Mouse (Mus musculus) embryonic facial prominence, embryonic 14.5 days (tissue): Measurements from ENCODE around the gene Mst1. TPM values are rescaled to one million over a fixed set of nuclear protein-coding genes. Genes with fewer than 3 reads are reported as not detected.

Experiments
- ATAC-seq: fragments of 200-750 bp; cut with Nextera tagmentation; 2 replicates; pipeline ENCODE4 v1.8.0; 2017; ENCODE audit warnings: low read depth, moderate number of reproducible peaks, moderate TSS enrichment
- DNase-seq: peaks from one replicate; pipeline ENCODE4 v3.0.0-alpha.2; 2015; ENCODE audit warnings: low spot score
- H3K27ac ChIP-seq: fragments of 300-500 bp; sonication (generic); replicated peaks from 2 replicates; pipeline ENCODE4 v1.5.1; 2014; ENCODE audit warnings: low read depth, mild to moderate bottlenecking, low read length, moderate library complexity
- H3K27me3 ChIP-seq: fragments of 300-500 bp; sonication (generic); replicated peaks from 2 replicates; pipeline ENCODE4 v1.6.1; 2014; ENCODE audit warnings: low read length; ENCODE audit not compliant: control insufficient read depth, insufficient read depth
- H3K36me3 ChIP-seq: fragments of 300-500 bp; sonication (generic); 2 replicates; pipeline ENCODE4 v1.6.1; 2014; ENCODE audit warnings: low read length, mixed read lengths; ENCODE audit not compliant: control insufficient read depth, insufficient read depth
- H3K4me1 ChIP-seq: fragments of 300-500 bp; sonication (generic); 2 replicates; pipeline ENCODE4 v1.6.1; 2014; ENCODE audit warnings: antibody characterized with exemption, low read length; ENCODE audit not compliant: control insufficient read depth, insufficient read depth
- H3K4me2 ChIP-seq: fragments of 300-500 bp; sonication (generic); 2 replicates; pipeline ENCODE4 v1.6.1; 2014; ENCODE audit warnings: low read depth, mild to moderate bottlenecking, low read length, moderate library complexity, mixed read lengths
- H3K4me3 ChIP-seq: fragments of 300-500 bp; sonication (generic); 2 replicates; pipeline ENCODE4 v1.5.1; 2014; ENCODE audit warnings: low read depth, mild to moderate bottlenecking, low read length
- H3K9ac ChIP-seq: fragments of 300-500 bp; sonication (generic); 2 replicates; pipeline ENCODE4 v1.6.1; 2014; ENCODE audit warnings: low read depth, mild to moderate bottlenecking, low read length, moderate library complexity, mixed read lengths
- H3K9me3 ChIP-seq: fragments of 300-500 bp; sonication (generic); 2 replicates; pipeline ENCODE4 v1.6.1; 2016; ENCODE audit warnings: low read length; ENCODE audit not compliant: control insufficient read depth
- WGBS: fragments of 180-500 bp; shearing (Covaris S2); extraction: QIAGEN DNeasy Blood & Tissue Kit; methylation state at CpG from one replicate; pipeline ENCODE4 v1.1.7; 2014; 5-methylcytosine and 5-hydroxymethylcytosine counted together
- polyA plus RNA-seq: library from polyadenylated mRNA; unstranded; fragments of >200 nt; fragmentation: Nextera tagmentation; extraction: Ambion mirVana; gene quantifications from 2 replicates; pipeline ENCODE4 v1.2.1, GENCODE M21; 2014

Gene Mst1
- polyA plus RNA-seq, 1 experiment from 2014 or later = 0.89 TPM

- 90% methylated on average over 10 of the region's 10 CpGs for WGBS
- Histone ChIP-seq H3K4me3 (no peak overlapping the region), H3K4me2 (no peak overlapping the region), H3K27ac (no peak overlapping the region), H3K36me3 (no peaks in the 10 kb centered on the region), H3K4me1 (0 out of 2 replicates have a peak, but pooled peaks cover 5% of the 10 kb centered on the region), H3K9me3 (no peaks in the 10 kb centered on the region), H3K27me3 (no peaks in the 10 kb centered on the region), H3K9ac (no peak overlapping the region)
- no peak for ATAC-seq
- no peak for DNase-seq
These were observed 41.1 kb downstream of the Mst1 start for GRCm38 (mm10) chr9:108121170-108121969.

GRCm38 (mm10) chr9:108123916-108124315 is 43.7 kb downstream of the Mst1 start:
- no peak overlapping the region for H3K9ac ChIP-seq
- H3K27me3 ChIP-seq = no peaks in the 10 kb centered on the region
- DNase-seq = no peak
- H3K4me3 ChIP-seq = no peak overlapping the region
- no peak overlapping the region for H3K4me2 ChIP-seq
- no peak overlapping the region for H3K27ac ChIP-seq
- ATAC-seq = no peak
- WGBS = 71% methylated on average over 4 of the region's 4 CpGs
- H3K9me3 ChIP-seq = no peaks in the 10 kb centered on the region
- 0 out of 2 replicates have a peak, but pooled peaks cover 5% of the 10 kb centered on the region for H3K4me1 ChIP-seq
- no peaks in the 10 kb centered on the region for H3K36me3 ChIP-seq

- H3K4me2 ChIP-seq = no peak overlapping the region
- H3K4me3 ChIP-seq = no peak overlapping the region
- H3K36me3 ChIP-seq = no peaks in the 10 kb centered on the region
- no peaks in the 10 kb centered on the region for H3K9me3 ChIP-seq
- H3K9ac ChIP-seq = no peak overlapping the region
- no peak overlapping the region for H3K27ac ChIP-seq
- H3K27me3 ChIP-seq = no peaks in the 10 kb centered on the region
- no peaks in the 10 kb centered on the region for H3K4me1 ChIP-seq
- WGBS = 81% methylated on average over 8 of the region's 8 CpGs
- ATAC-seq (no peak), DNase-seq (no peak)
These were observed 45.5 kb downstream of the Mst1 start for GRCm38 (mm10) chr9:108125731-108126130.

GRCm38 (mm10) chr9:108126436-108127180 is 46.4 kb downstream of the Mst1 start:
- H3K4me2 ChIP-seq = no peak overlapping the region
- no peak overlapping the region for H3K27ac ChIP-seq
- ATAC-seq (no peak), DNase-seq (no peak)
- no peaks in the 10 kb centered on the region for H3K9me3 ChIP-seq
- H3K9ac ChIP-seq = no peak overlapping the region
- no peaks in the 10 kb centered on the region for H3K4me1 ChIP-seq
- H3K27me3 ChIP-seq = no peaks in the 10 kb centered on the region
- WGBS = 74% methylated on average over 16 of the region's 17 CpGs
- no peak overlapping the region for H3K4me3 ChIP-seq
- no peaks in the 10 kb centered on the region for H3K36me3 ChIP-seq

- 88% methylated on average over 11 of the region's 11 CpGs for WGBS
- Histone ChIP-seq H3K4me3 (no peak overlapping the region), H3K36me3 (no peaks in the 10 kb centered on the region), H3K4me1 (no peaks in the 10 kb centered on the region), H3K4me2 (no peak overlapping the region), H3K9ac (no peak overlapping the region), H3K27ac (no peak overlapping the region), H3K9me3 (no peaks in the 10 kb centered on the region), H3K27me3 (no peaks in the 10 kb centered on the region)
- ATAC-seq (no peak), DNase-seq (no peak)
These were observed 48.0 kb downstream of the Mst1 start for GRCm38 (mm10) chr9:108128248-108128647.

- H3K9ac ChIP-seq = no peak overlapping the region
- no peak for DNase-seq
- H3K27ac ChIP-seq = no peak overlapping the region
- no peak for ATAC-seq
- H3K9me3 ChIP-seq = no peaks in the 10 kb centered on the region
- no peak overlapping the region for H3K4me2 ChIP-seq
- no peaks in the 10 kb centered on the region for H3K36me3 ChIP-seq
- 82% methylated on average over 13 of the region's 13 CpGs for WGBS
- H3K27me3 ChIP-seq = no peaks in the 10 kb centered on the region
- no peaks in the 10 kb centered on the region for H3K4me1 ChIP-seq
- no peak overlapping the region for H3K4me3 ChIP-seq
These were observed 49.1 kb downstream of the Mst1 start for GRCm38 (mm10) chr9:108129042-108129948.

GRCm38 (mm10) chr9:108131502-108131901 is 51.3 kb downstream of the Mst1 start:
- Histone ChIP-seq H3K9me3 (no peaks in the 10 kb centered on the region), H3K36me3 (no peaks in the 10 kb centered on the region), H3K9ac (no peak overlapping the region), H3K4me2 (no peak overlapping the region), H3K4me1 (no peaks in the 10 kb centered on the region), H3K27ac (no peak overlapping the region), H3K4me3 (no peak overlapping the region), H3K27me3 (no peaks in the 10 kb centered on the region)
- ATAC-seq (no peak), DNase-seq (no peak)
- 88% methylated on average over 5 of the region's 5 CpGs for WGBS

GRCm38 (mm10) chr9:108132373-108132772 is 52.1 kb downstream of the Mst1 start:
- Histone ChIP-seq H3K27ac (no peak overlapping the region), H3K9me3 (no peaks in the 10 kb centered on the region), H3K4me2 (no peak overlapping the region), H3K4me3 (no peak overlapping the region), H3K9ac (no peak overlapping the region), H3K4me1 (no peaks in the 10 kb centered on the region), H3K27me3 (no peaks in the 10 kb centered on the region), H3K36me3 (no peaks in the 10 kb centered on the region)
- ATAC-seq = no peak
- WGBS = 90% methylated on average over 3 of the region's 3 CpGs
- no peak for DNase-seq
